Mouse (Mus musculus) cerebellum, adult (tissue): ENCODE results near the gene Shcbp1.
"Not testable (repeated sequence)": the region's sequence is repeated elsewhere in the genome, so short reads cannot be mapped to it uniquely, and the experiment has no call there.

ENCODE experiments used
- ATAC-seq: cut with Nextera tagmentation; 2 replicates; pipeline ENCODE4 v1.9.2; 2017; ENCODE audit warnings: mild to moderate bottlenecking, moderate library complexity, mixed read lengths; ENCODE audit not compliant: insufficient number of reproducible peaks, low FRiP score, low TSS enrichment

The Shcbp1 gene

DNA sequence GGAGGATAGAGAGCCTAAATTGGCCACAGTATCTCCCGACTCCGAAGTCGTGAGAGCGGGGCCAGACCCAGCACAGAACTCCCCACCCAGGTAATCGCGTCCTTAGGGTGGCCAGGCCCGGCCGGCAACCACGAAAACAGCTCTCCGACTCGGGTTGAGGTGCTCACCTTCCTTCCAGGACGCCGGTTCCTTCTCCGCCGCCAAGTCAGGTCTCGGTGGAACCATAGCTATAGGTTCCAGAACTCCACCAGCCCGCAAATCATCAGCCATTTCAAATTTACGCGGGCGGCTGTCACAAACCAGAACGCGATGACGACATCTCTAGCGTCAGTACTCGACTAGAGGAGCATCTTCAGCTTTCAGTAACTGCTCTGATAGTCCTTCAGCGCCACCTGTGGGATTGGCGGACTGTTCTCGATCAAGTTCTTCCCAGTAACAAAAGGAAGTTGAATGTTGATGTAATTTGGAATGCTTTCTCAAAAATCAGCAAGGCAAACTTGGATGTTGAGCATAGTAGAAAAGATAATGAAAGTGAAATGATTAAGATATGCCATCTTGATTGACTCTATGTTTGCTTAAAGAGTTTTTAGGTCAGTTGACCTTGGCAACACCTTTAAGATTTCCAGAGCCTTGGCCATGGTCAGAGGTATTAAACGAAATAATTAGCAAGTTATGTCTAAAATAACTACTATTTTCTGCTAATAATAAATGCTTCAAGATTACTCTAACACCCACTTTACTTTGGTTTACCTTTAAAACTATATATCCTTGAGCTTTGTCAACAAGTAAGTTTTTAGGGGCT lies at the start of gene Shcbp1:
Shcbp1 (minus strand) TSS at position 314 of the 802 bp plus-strand sequence.
- peak; percentile 96 for ATAC-seq

- no peak for ATAC-seq
Observed at GRCm38 (mm10) chr8:4808831-4809230, 29.5 kb upstream of the Shcbp1 start.

GRCm38 (mm10) chr8:4800524-4801122 lies 21.3 kb upstream of the Shcbp1 start:
- no peak for ATAC-seq

GRCm38 (mm10) chr8:4778266-4778665 lies 1.1 kb downstream of the Shcbp1 start:
- 0 out of 2 replicates have a peak, but pooled peaks have one; percentile 11 for ATAC-seq

DNA sequence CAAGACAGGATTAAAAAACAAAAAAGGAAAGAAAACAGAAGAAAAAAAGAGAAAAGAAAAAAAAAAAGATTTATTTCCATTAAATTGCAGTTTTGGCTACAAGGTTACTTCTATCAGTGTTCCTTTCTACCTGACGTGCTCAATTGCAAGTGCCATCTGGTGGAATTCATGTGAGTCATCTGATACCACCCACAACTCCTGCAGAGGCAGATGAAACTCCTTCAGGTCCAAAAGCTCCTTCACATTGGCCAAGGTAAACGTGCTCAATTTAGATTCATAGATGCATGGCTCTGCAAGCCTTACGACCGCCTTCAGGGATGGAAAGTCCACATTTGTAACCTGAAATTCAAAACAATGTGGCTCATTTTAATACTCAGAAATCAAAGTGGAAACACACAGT lies 14.6 kb downstream of the Shcbp1 start:
- ATAC-seq: no peak

DNA sequence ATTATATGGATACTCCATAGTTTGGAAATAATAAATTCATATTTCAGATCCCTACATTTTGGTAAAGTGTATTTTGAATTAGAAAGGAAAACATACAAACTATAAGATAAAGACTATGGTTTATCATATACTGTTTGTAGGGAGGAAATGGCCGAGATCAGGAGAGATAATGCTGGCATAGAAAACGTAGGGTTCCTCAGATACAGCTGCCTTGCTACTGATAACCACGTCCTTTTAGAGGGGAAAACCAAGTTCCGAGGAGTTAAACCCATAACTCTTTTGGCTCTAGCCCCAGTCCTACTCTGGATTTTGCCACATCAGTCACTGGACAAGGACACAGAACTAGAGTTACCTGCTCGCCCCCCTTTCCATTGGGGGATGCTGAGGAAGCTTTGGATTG lies 26.3 kb downstream of the Shcbp1 start:
- no peak for ATAC-seq

- no peak for ATAC-seq
Observed at GRCm38 (mm10) chr8:4730942-4731341, 48.4 kb downstream of the Shcbp1 start.

GRCm38 (mm10) chr8:4715546-4715945 lies 63.8 kb downstream of the Shcbp1 start:
- ATAC-seq: no peak

DNA sequence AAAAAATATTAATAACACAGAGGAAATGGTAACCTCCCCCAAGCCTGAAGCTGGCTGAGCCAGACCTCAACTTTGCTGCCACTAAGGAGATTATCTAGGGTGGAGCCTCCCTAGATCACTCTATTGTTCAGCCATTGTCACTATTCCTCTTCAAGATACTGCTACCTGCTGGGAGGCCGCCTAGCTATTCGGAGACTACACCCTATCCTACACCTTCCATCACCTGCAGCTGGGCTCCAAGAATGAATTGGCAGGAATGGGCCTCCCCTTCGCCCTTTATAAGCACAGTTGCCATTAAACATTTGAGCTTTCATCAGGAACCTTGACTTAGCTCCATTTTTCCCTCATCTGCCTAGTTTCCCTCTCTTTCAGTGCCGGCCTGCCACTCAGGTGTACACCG lies 71.0 kb downstream of the Shcbp1 start:
- not testable (repeated sequence) for ATAC-seq

GRCm38 (mm10) chr8:4707916-4708315 lies 71.5 kb downstream of the Shcbp1 start:
- not testable (repeated sequence) for ATAC-seq

DNA sequence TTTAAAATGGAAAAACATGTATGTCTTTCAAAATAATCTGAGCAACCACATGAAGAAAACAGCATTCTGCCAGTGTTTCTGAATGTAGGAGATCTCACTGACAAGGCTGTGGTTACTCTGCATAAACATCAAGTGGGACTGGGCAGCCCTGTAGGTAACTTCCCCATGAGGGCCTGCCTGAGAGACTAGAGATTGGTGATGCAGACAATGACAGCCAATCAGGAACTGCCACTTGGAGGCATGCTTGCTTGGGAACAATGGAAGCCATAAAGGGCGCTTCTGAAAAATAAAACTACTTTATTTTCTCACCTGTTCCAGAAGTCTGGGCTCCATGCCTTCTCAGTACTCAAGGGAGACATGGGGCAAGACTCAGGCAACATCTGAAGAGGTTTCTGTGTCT lies 87.7 kb downstream of the Shcbp1 start:
- no peak for ATAC-seq
